Mouse (Mus musculus) lung, postnatal 4 days (tissue): ENCODE results near the gene Knstrn.
A peak's percentile ranks its signal among the peaks of the same experiment; 100 is the strongest.

ENCODE experiments used
- DNase-seq, 2 experiments: peaks; one replicate each; pipeline ENCODE4 v3.0.0; 2021

Gene Knstrn

GRCm38 (mm10) chr2:118900826-118901140 is 87.0 kb downstream of the Knstrn start:
- DNase-seq, result no peak

GRCm38 (mm10) chr2:118901175-118902031 is 87.6 kb downstream of the Knstrn start:
- peak; percentile 98 to 99 for DNase-seq

GRCm38 (mm10) chr2:118902051-118903025 is 88.5 kb downstream of the Knstrn start:
- peak; percentile 77 to 84 for DNase-seq

GRCm38 (mm10) chr2:118903333-118903741 is 89.5 kb downstream of the Knstrn start:
- DNase-seq, result peak; percentile 38 to 54
